ENCODE assay signal across 20 mouse cellular contexts in genomic region chr8:106640212-106640611, GRCm38 (mm10).
"Had no signal": no experiment of that assay in that cellular context is flagged by ENCODE, and none has a peak within 500 bp of the region (broad histone marks: within the 10 kb centered on the region; RNA-seq: fewer than 3 reads in every experiment).

No protein-coding gene starts in this region.

- H3K4me3 ChIP-seq: limb, embryonic 12.5 days; limb, embryonic 15.5 days; megakaryocyte, embryonic 14.5 days; midbrain, embryonic 10.5 days; midbrain, embryonic 13.5 days; myocyte had no signal

- H3K27me3 ChIP-seq: limb, embryonic 12.5 days; limb, embryonic 15.5 days; midbrain, embryonic 13.5 days had no signal

- H3K4me2 ChIP-seq: limb, embryonic 12.5 days; limb, embryonic 15.5 days; liver, embryonic 11.5 days; lung, embryonic 14.5 days; midbrain, embryonic 13.5 days had no signal

- ATAC-seq: liver, postnatal 0 days; midbrain, embryonic 13.5 days; midbrain, embryonic 16.5 days had no signal

- H3K9ac ChIP-seq: limb, embryonic 12.5 days; limb, embryonic 15.5 days; liver, embryonic 14.5 days; liver, postnatal 0 days; lung, embryonic 14.5 days; midbrain, embryonic 13.5 days had no signal

- DNase-seq: kidney, adult 18-20 months; kidney, adult 9 months; kidney, postnatal 14 days; kidney, postnatal 4 days; left cerebral cortex, postnatal 4 days; liver, postnatal 0 days; lung, embryonic 14.5 days; lung, postnatal 14 days; right cerebral cortex, postnatal 4 days; thymus, adult 18-20 months; thymus, postnatal 4 days had no signal

- H3K9me3 ChIP-seq: limb, embryonic 12.5 days; limb, embryonic 15.5 days; megakaryocyte, embryonic 14.5 days; midbrain, embryonic 10.5 days; midbrain, embryonic 13.5 days had no signal

- H3K36me3 ChIP-seq: limb, embryonic 12.5 days; limb, embryonic 15.5 days; midbrain, embryonic 10.5 days; midbrain, embryonic 13.5 days had no signal

- H3K4me1 ChIP-seq: megakaryocyte, embryonic 14.5 days had no signal

- H3K27ac ChIP-seq: limb, embryonic 12.5 days; limb, embryonic 15.5 days; liver, embryonic 14.5 days; midbrain, embryonic 13.5 days had no signal
